31 mouse cellular contexts compared by ENCODE assay signal in the genomic region with DNA sequence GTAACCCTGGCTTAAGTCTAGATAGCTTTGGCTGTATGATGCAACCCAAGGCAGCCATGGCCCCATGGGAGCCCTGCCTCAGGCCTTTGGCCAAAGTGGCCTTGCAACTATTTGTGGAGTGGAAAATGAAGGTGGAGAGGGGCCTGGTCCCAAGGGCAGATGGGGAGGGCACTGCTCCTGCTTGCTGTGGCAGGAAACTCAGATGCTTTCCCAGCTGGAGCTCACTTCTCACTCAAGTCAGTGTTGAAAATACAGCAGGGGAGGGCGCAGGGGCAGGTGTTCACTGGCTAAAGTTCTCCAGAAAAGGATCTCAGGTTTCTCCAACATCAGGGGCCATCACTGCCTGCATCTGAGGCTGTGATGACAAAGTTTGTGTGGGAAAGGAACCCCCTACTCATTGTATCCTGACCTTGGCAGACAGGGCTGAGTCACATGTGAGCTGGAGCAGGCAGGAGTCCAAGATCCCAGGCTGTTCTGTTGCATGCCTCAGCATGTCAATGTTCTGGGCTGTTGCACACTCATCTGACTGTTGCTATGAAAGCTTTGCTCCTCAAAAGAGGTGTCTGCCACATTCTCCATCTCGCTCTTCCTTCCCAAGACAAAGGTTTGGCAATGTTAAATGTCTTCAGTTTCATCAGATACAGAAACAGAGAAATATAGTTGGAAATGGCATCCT. TPM values are rescaled to one million over a fixed set of nuclear protein-coding genes. Genes with fewer than 3 reads are reported as not detected.
DNase-seq lines count a peak whose midpoint lies in the region; ATAC-seq lines count a peak whose summit lies in the region.
"Not testable (repeated sequence)": the region's sequence is repeated elsewhere in the genome, so short reads cannot be mapped to it uniquely, and the experiment has no call there.
"Had no signal": no experiment of that assay in that cellular context is flagged by ENCODE, and none has a peak within 500 bp of the region (broad histone marks: within the 10 kb centered on the region; RNA-seq: fewer than 3 reads in every experiment).

A gene (minus strand): TSS at position 51 of the 676 bp plus-strand sequence.

- peak; percentile 20 for DNase-seq in adrenal gland, postnatal 14 days
- peak; percentile 20 to 52 for DNase-seq in cerebellum, postnatal 14 days
- peak; percentile 1 for DNase-seq in kidney, postnatal 14 days
- peak; percentile 17 to 51 for DNase-seq in layer of hippocampus, adult 8-10 months (ENCODE audit: low spot score in 2 of 2)
- DNase-seq in left cerebral cortex, postnatal 10 days (ENCODE audit: extremely low spot score in 1 of 2, low spot score in 2 of 2), result peak; percentile 1 to 21
- DNase-seq in ovary, postnatal 36 days (ENCODE audit: low spot score), result peak; percentile 6

- peak; percentile 64; the same call in 1 of the 2 replicates for ATAC-seq in hindbrain, embryonic 16.5 days

- H3K36me3 ChIP-seq in hindbrain, embryonic 16.5 days (ENCODE audit: control insufficient read depth, insufficient read depth, low read length), result not testable (repeated sequence)

- H3K27me3 ChIP-seq in hindbrain, embryonic 16.5 days (replicated peaks; ENCODE audit: control insufficient read depth, insufficient read depth, low read length), result not testable (repeated sequence)

- WGBS in hindbrain, embryonic 16.5 days, result 52% methylated on average over 2 of the region's 2 CpGs

- H3K4me1 ChIP-seq in hindbrain, embryonic 16.5 days (ENCODE audit: control insufficient read depth, insufficient read depth, low read depth, low read length), result not testable (repeated sequence)

- intact Hi-C loops in left cerebral cortex, postnatal 10 days (cut with DNase I), result not testable (repeated sequence)

- not testable (repeated sequence) for H3K9ac ChIP-seq in hindbrain, embryonic 16.5 days (ENCODE audit: low read depth, low read length)

- H3K4me3 ChIP-seq in hindbrain, embryonic 16.5 days (ENCODE audit: low read length), result not testable (repeated sequence)

- H3K9me3 ChIP-seq in hindbrain, embryonic 16.5 days (ENCODE audit: control insufficient read depth, low read length), result not testable (repeated sequence)

- H3K4me2 ChIP-seq in hindbrain, embryonic 16.5 days (ENCODE audit: low read length), result not testable (repeated sequence)

- not testable (repeated sequence) for H3K27ac ChIP-seq in hindbrain, embryonic 16.5 days (ENCODE audit: low read depth, low read length)

RNA-seq across cellular contexts. Expression of the gene that starts here (rescaled TPM):
- not detected in 2 replicates for total RNA-seq in adrenal gland, postnatal 14 days (2021)
- polyA plus RNA-seq in hindbrain, embryonic 16.5 days (2015; fragmentation: Nextera tagmentation; extraction: Ambion mirVana), result not detected in 2 replicates
- total RNA-seq in layer of hippocampus, adult 8-10 months (2022), result not detected
- not detected for total RNA-seq in left cerebral cortex, postnatal 10 days (2021)
- total RNA-seq: adrenal gland, adult 18-20 months; gastrocnemius, adult 2 months; gastrocnemius, postnatal 36 days; heart, adult 18-20 months; heart, postnatal 36 days; left cerebral cortex, adult 2 months; left cerebral cortex, postnatal 36 days; monocyte, adult 5-6 weeks had no signal
- polyA plus RNA-seq: CD4-positive, CD25-positive, alpha-beta regulatory T cell, adult 4 months; embryonic facial prominence, embryonic 10.5 days; forebrain, embryonic 13.5 days; heart, embryonic 11.5 days; heart, embryonic 16.5 days; hindbrain, embryonic 12.5 days; intestine, postnatal 0 days; kidney, embryonic 16.5 days; large intestine, adult 2 months; limb, embryonic 14.5 days; liver, embryonic 12.5 days; liver, postnatal 0 days; lung, postnatal 0 days; midbrain, embryonic 12.5 days; neural tube, embryonic 14.5 days; thymus, adult 2 months had no signal

Comparison
In these comparisons a context has a peak if more than half of its experiments do, and no peak if none do; other contexts are left out.
1. Peak in DNase-seq in adrenal gland, postnatal 14 days; RNA of the gene not detected or under 1 TPM.
2. Peak in ATAC-seq in hindbrain, embryonic 16.5 days; RNA of the gene not detected or under 1 TPM.
3. Peak in DNase-seq in layer of hippocampus, adult 8-10 months; RNA of the gene not detected or under 1 TPM.
4. Peak in DNase-seq in left cerebral cortex, postnatal 10 days; RNA of the gene not detected or under 1 TPM.